Mouse (Mus musculus) E14TG2a.4 (cell line): ENCODE results near the gene Foxj3.

ENCODE experiments used
- H3K27me3 ChIP-seq: 2 replicates; pipeline ENCODE4 v1.6.1; 2014; ENCODE audit warnings: low read length, control low read depth; ENCODE audit not compliant: insufficient read depth
- H3K36me3 ChIP-seq: 2 replicates; pipeline ENCODE4 v1.6.1; 2014; ENCODE audit warnings: low read length, control low read depth; ENCODE audit not compliant: insufficient read depth
- H3K4me1 ChIP-seq: replicated peaks from 2 replicates; pipeline ENCODE4 v1.6.1; 2014; ENCODE audit warnings: low read depth, low read length, control low read depth
- H3K4me3 ChIP-seq: replicated peaks from 2 replicates; pipeline ENCODE4 v1.5.1; 2014; ENCODE audit warnings: mild to moderate bottlenecking, low read length
- H3K9me3 ChIP-seq: 2 replicates; pipeline ENCODE4 v1.6.1; 2014; ENCODE audit warnings: low read length, control low read depth
- CTCF ChIP-seq: conservative IDR thresholded peaks from 2 replicates; pipeline ENCODE4 v1.5.1; 2014; ENCODE audit warnings: low read length
- NANOG ChIP-seq: IDR thresholded peaks from 2 replicates; pipeline ENCODE4 v1.6.1; 2014; ENCODE audit warnings: borderline replicate concordance, low read length, mixed read lengths
- POU5F1 ChIP-seq: IDR thresholded peaks from 2 replicates; pipeline ENCODE4 v1.6.1; 2014; ENCODE audit warnings: low read length, borderline replicate concordance

Foxj3 gene

GRCm38 (mm10) chr4:119524010-119524409 is 12.8 kb upstream of the Foxj3 start:
- H3K4me3 ChIP-seq, result no peak overlapping the region
- no peaks in the 10 kb centered on the region for H3K36me3 ChIP-seq
- H3K27me3 ChIP-seq, result peaks cover 28% of the 10 kb centered on the region
- TF ChIP-seq POU5F1 (no peak), CTCF (no peak), NANOG (no peak)
- no peaks in the 10 kb centered on the region for H3K4me1 ChIP-seq
- H3K9me3 ChIP-seq, result no peaks in the 10 kb centered on the region

GRCm38 (mm10) chr4:119524466-119524865 is 12.3 kb upstream of the Foxj3 start:
- Histone ChIP-seq H3K4me3 (no peak overlapping the region), H3K4me1 (no peaks in the 10 kb centered on the region), H3K9me3 (no peaks in the 10 kb centered on the region), H3K27me3 (peaks cover 28% of the 10 kb centered on the region), H3K36me3 (no peaks in the 10 kb centered on the region)
- TF ChIP-seq CTCF, result no peak
- TF ChIP-seq POU5F1, result no peak
- TF ChIP-seq NANOG, result no peak

GRCm38 (mm10) chr4:119526329-119526845 is 10.4 kb upstream of the Foxj3 start:
- Histone ChIP-seq H3K4me1 (no peaks in the 10 kb centered on the region), H3K36me3 (no peaks in the 10 kb centered on the region), H3K27me3 (peaks cover 25% of the 10 kb centered on the region), H3K4me3 (no peak overlapping the region), H3K9me3 (no peaks in the 10 kb centered on the region)
- TF ChIP-seq POU5F1, result no peak

- Histone ChIP-seq H3K36me3 (no peaks in the 10 kb centered on the region), H3K9me3 (no peaks in the 10 kb centered on the region), H3K4me3 (no peak overlapping the region), H3K27me3 (0 out of 2 replicates have a peak, but pooled peaks cover 5% of the 10 kb centered on the region), H3K4me1 (no peaks in the 10 kb centered on the region)
- TF ChIP-seq NANOG (no peak), CTCF (peak; percentile 57)
Observed at GRCm38 (mm10) chr4:119531813-119532212, 5.0 kb upstream of the Foxj3 start.

- no peak overlapping the region for H3K4me3 ChIP-seq
- no peaks in the 10 kb centered on the region for H3K9me3 ChIP-seq
- TF ChIP-seq CTCF (no peak), POU5F1 (no peak)
- H3K4me1 ChIP-seq, result peaks cover 9% of the 10 kb centered on the region
- peaks cover 9% of the 10 kb centered on the region; the same call in 1 of the 2 replicates for H3K27me3 ChIP-seq
- no peaks in the 10 kb centered on the region for H3K36me3 ChIP-seq
Observed at GRCm38 (mm10) chr4:119535103-119535502, 1.7 kb upstream of the Foxj3 start.

- H3K9me3 ChIP-seq, result no peaks in the 10 kb centered on the region
- H3K4me3 ChIP-seq, result no peak overlapping the region
- H3K36me3 ChIP-seq, result no peaks in the 10 kb centered on the region
- H3K4me1 ChIP-seq, result peaks cover 27% of the 10 kb centered on the region
- H3K27me3 ChIP-seq, result peaks cover 4% of the 10 kb centered on the region; the same call in 1 of the 2 replicates
- no peak for TF ChIP-seq NANOG
- TF ChIP-seq POU5F1, result no peak
- no peak for TF ChIP-seq CTCF
Observed at GRCm38 (mm10) chr4:119537436-119537835, 632 bp downstream of the Foxj3 start.

- Histone ChIP-seq H3K4me3 (peak within 1 kb of the TSS; percentile 95), H3K27me3 (peaks cover 4% of the 10 kb centered on the region; the same call in 1 of the 2 replicates), H3K9me3 (no peaks in the 10 kb centered on the region), H3K36me3 (no peaks in the 10 kb centered on the region), H3K4me1 (peaks cover 33% of the 10 kb centered on the region)
- TF ChIP-seq POU5F1 (no peak), CTCF (no peak), NANOG (no peak)
Observed at GRCm38 (mm10) chr4:119539031-119539824, 2.4 kb downstream of the Foxj3 start, which contains the start of gene Frg2f1. TSS of gene Frg2f1 (minus strand) at chr4:119539529.

GRCm38 (mm10) chr4:119539836-119540532 is 3.2 kb downstream of the Foxj3 start:
- H3K36me3 ChIP-seq, result no peaks in the 10 kb centered on the region
- peaks cover 38% of the 10 kb centered on the region for H3K4me1 ChIP-seq
- TF ChIP-seq CTCF (no peak), NANOG (no peak), POU5F1 (no peak)
- peak overlapping the region; percentile 95 for H3K4me3 ChIP-seq
- H3K27me3 ChIP-seq, result peaks cover 4% of the 10 kb centered on the region; the same call in 1 of the 2 replicates
- no peaks in the 10 kb centered on the region for H3K9me3 ChIP-seq
